Mouse (Mus musculus) heart, embryonic 15.5 days (tissue): ENCODE data around the gene Gpi1. TPM values are rescaled to one million over a fixed set of nuclear protein-coding genes. Genes with fewer than 3 reads are reported as not detected.
"Not testable (repeated sequence)": the region's sequence is repeated elsewhere in the genome, so short reads cannot be mapped to it uniquely, and the experiment has no call there.

Experiments
- ATAC-seq: fragments of 200-750 bp; cut with Nextera tagmentation; replicated peaks from 2 replicates; pipeline ENCODE4 v1.8.0; 2017; ENCODE audit warnings: low read depth, moderate TSS enrichment; ENCODE audit not compliant: insufficient number of reproducible peaks, insufficient read depth, low FRiP score
- H3K27ac ChIP-seq: fragments of 300-500 bp; sonication (generic); 2 replicates; pipeline ENCODE4 v1.5.1; 2015; ENCODE audit warnings: mild to moderate bottlenecking, inconsistent platforms
- H3K27me3 ChIP-seq: fragments of 300-500 bp; sonication (generic); 2 replicates; pipeline ENCODE4 v1.6.1; 2015; ENCODE audit warnings: inconsistent platforms
- H3K36me3 ChIP-seq: fragments of 300-500 bp; sonication (generic); 2 replicates; pipeline ENCODE4 v1.6.1; 2015; ENCODE audit warnings: mild to moderate bottlenecking, inconsistent platforms
- H3K4me1 ChIP-seq: fragments of 300-500 bp; sonication (generic); replicated peaks from 2 replicates; pipeline ENCODE4 v1.6.1; 2015; ENCODE audit warnings: inconsistent platforms
- H3K4me2 ChIP-seq: fragments of 300-500 bp; sonication (generic); 2 replicates; pipeline ENCODE4 v1.6.1; 2015; ENCODE audit warnings: inconsistent platforms, mild to moderate bottlenecking, moderate library complexity
- H3K4me3 ChIP-seq: fragments of 300-500 bp; sonication (generic); 2 replicates; pipeline ENCODE4 v1.5.1; 2015; ENCODE audit warnings: mild to moderate bottlenecking, inconsistent platforms
- H3K9ac ChIP-seq: fragments of 300-500 bp; sonication (generic); 2 replicates; pipeline ENCODE4 v1.6.1; 2015; ENCODE audit warnings: mild to moderate bottlenecking, inconsistent platforms
- H3K9me3 ChIP-seq: fragments of 300-500 bp; sonication (generic); replicated peaks from 2 replicates; pipeline ENCODE4 v1.6.1; 2016; ENCODE audit warnings: inconsistent platforms
- WGBS: fragments of 180-500 bp; shearing (Covaris S2); methylation state at CpG from one replicate; pipeline ENCODE4 v1.1.7; 2015; ENCODE audit warnings: mixed read lengths; 5-methylcytosine and 5-hydroxymethylcytosine counted together
- polyA plus RNA-seq: library from polyadenylated mRNA; unstranded; fragments of >200 nt; fragmentation: Nextera tagmentation; extraction: Ambion mirVana; gene quantifications from 2 replicates; pipeline ENCODE4 v1.2.1, GENCODE M21; 2015

Gpi1 gene
- polyA plus RNA-seq, 1 experiment from 2014 or later, result 727 TPM

DNA sequence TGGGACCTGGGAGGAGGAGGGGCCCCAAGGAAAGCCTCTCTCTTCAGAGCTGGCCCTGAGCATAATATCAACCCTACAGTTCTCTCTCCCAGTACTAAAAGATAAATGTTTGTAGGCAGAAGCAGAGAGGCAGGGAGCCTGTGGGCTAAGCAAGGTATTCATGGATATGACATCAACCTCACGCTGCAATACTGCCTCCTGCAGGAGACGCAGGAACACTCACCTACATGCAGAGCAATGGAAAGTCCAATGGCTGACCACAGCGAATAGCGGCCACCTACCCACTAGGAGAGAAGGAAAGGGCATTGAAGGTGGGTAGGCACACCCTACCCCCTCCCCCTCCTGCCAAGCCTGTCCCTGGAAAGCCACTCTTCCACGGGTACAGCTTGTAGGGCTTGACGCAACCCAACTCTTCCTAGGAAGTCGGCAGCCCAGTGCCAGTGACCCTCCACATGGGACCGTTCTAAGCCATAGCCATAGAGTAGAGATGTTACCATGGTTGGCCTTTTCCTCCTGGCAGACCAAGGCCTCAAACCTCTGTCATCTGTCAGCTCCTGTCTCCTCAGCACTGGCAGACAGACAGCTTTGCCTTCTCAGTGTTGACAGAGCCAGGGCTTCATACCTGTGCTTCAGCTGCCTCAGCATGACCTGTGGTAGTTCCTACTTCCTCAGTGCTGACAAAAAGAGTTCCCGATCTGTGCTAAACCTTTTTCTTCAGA lies 21.9 kb downstream of the Gpi1 start:
- WGBS, result 89% methylated on average over 9 of the region's 9 CpGs
- no peak overlapping the region for H3K27ac ChIP-seq
- H3K4me3 ChIP-seq, result no peak overlapping the region
- H3K4me2 ChIP-seq, result no peak overlapping the region
- no peaks in the 10 kb centered on the region for H3K9me3 ChIP-seq
- H3K27me3 ChIP-seq, result no peaks in the 10 kb centered on the region
- ATAC-seq, result no peak
- H3K4me1 ChIP-seq, result no peaks in the 10 kb centered on the region
- peaks cover 99% of the 10 kb centered on the region for H3K36me3 ChIP-seq
- no peak overlapping the region for H3K9ac ChIP-seq

DNA sequence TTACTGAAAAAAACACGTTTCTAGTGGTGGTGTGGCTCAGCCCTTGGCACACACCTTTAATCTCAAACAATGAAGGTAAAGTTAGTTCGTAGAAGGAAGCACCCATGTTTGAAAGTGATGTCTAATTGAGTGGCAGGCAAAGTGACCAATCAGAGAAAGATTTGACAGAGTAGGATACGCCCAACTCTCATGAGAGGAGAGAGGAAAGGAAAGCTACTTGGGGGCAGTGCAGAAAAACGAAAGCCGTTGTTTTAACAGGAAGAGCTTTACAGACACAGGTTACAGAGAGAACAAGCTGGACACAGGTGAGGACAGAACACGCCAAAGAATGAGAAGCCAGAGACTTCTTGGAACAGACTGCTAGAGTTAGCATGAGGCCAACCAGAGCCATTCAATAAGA lies 23.8 kb downstream of the Gpi1 start:
- Histone ChIP-seq H3K27me3 (no peaks in the 10 kb centered on the region), H3K9me3 (no peaks in the 10 kb centered on the region), H3K4me1 (no peaks in the 10 kb centered on the region), H3K9ac (no peak overlapping the region), H3K4me2 (no peak overlapping the region), H3K36me3 (peaks cover 99% of the 10 kb centered on the region), H3K4me3 (no peak overlapping the region), H3K27ac (no peak overlapping the region)
- 91% methylated on average over 6 of the region's 6 CpGs for WGBS
- no peak for ATAC-seq

GRCm38 (mm10) chr7:34202147-34202546 lies 28.0 kb downstream of the Gpi1 start:
- H3K4me3 ChIP-seq, H3K9me3 ChIP-seq, H3K4me2 ChIP-seq, H3K9ac ChIP-seq, H3K27me3 ChIP-seq, H3K27ac ChIP-seq, H3K4me1 ChIP-seq, ATAC-seq: not testable (repeated sequence)
- 91% methylated on average over 10 of the region's 10 CpGs for WGBS
- peaks cover 69% of the 10 kb centered on the region for H3K36me3 ChIP-seq

- no peak for ATAC-seq
- peaks cover under 1% of the 10 kb centered on the region for H3K4me1 ChIP-seq
These were observed 29.3 kb downstream of the Gpi1 start for GRCm38 (mm10) chr7:34200829-34201228.

GRCm38 (mm10) chr7:34198346-34198745 lies 31.8 kb downstream of the Gpi1 start:
- peaks cover 6% of the 10 kb centered on the region for H3K4me1 ChIP-seq
- H3K4me2 ChIP-seq, result no peak overlapping the region
- no peak overlapping the region for H3K4me3 ChIP-seq
- no peak overlapping the region for H3K9ac ChIP-seq
- WGBS, result 52% methylated on average over 3 of the region's 3 CpGs
- no peak overlapping the region for H3K27ac ChIP-seq
- no peaks in the 10 kb centered on the region for H3K27me3 ChIP-seq
- no peak for ATAC-seq
- H3K9me3 ChIP-seq, result no peaks in the 10 kb centered on the region
- peaks cover 31% of the 10 kb centered on the region for H3K36me3 ChIP-seq

More at GRCm38 (mm10) chr7:34200829-34201228, 29.3 kb downstream of the Gpi1 start:
- peaks cover 56% of the 10 kb centered on the region for H3K36me3 ChIP-seq
- H3K27me3 ChIP-seq, result no peaks in the 10 kb centered on the region
- H3K27ac ChIP-seq, result no peak overlapping the region
- WGBS, result 94% methylated on average over 2 of the region's 2 CpGs
- no peak overlapping the region for H3K4me2 ChIP-seq
- no peak overlapping the region for H3K4me3 ChIP-seq
- no peak overlapping the region for H3K9ac ChIP-seq
- H3K9me3 ChIP-seq, result no peaks in the 10 kb centered on the region

DNA sequence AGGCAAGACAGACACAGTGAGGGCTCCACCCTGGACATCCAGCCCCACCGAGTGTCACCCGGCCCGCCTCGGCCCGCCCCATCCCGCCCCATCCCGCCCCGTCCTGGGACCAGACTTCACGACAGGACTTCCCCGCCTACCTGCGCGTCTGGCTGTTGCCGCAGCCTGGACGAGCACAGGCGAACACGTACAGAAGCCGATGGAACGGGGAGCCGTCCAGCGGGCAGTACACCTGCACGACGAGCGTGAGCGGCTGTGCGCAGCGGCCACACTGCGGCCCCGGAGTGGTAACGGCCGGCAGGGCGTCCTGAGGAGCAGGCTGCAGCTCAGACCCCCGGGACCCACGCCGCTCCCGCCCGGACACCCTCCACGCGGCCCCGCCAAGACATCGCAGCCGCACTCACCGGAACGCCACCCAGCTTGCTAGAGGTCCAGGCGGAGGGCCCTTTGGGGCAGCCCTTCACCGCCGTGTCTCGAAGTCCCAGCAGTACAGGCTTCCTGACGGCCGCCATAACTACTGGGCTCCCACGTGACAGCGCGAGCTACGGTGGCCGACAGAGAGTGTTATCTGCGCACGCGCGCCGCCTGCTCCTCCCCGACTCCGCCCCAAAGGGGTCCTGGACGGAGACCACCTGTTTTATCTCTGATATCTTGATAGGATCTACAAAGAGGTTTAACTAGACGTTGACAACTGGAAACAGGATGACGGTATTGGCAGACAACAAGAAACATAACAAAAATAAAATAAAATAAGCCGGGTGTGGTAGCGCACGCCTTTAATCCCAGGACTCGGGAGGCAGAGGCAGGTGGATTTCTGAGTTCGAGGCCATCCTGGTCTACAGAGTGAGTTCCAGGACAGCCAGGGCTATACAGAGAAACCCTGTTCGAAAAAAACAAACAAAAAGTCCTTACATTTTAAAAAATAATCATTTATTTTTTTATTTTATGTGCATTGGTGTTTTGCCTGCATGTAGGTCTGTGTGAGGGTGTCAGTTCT lies 33.7 kb downstream of the Gpi1 start, which contains the start of gene Pdcd2l:
Gene Pdcd2l, minus strand, starts transcription at position 530 of the 997 bp plus-strand sequence.
- H3K9ac ChIP-seq, result peak within 1 kb of the TSS; percentile 81
- H3K9me3 ChIP-seq, result no peaks in the 10 kb centered on the region
- H3K27me3 ChIP-seq, result no peaks in the 10 kb centered on the region
- peak within 1 kb of the TSS; percentile 78 for H3K4me2 ChIP-seq
- peaks cover 20% of the 10 kb centered on the region for H3K36me3 ChIP-seq
- peak within 1 kb of the TSS; percentile 70 for H3K27ac ChIP-seq
- 3% methylated on average over 70 of the region's 70 CpGs for WGBS
- peak within 1 kb of the TSS; percentile 92 for H3K4me3 ChIP-seq
- H3K4me1 ChIP-seq, result peaks cover 6% of the 10 kb centered on the region
- peak; percentile 85 for ATAC-seq

DNA sequence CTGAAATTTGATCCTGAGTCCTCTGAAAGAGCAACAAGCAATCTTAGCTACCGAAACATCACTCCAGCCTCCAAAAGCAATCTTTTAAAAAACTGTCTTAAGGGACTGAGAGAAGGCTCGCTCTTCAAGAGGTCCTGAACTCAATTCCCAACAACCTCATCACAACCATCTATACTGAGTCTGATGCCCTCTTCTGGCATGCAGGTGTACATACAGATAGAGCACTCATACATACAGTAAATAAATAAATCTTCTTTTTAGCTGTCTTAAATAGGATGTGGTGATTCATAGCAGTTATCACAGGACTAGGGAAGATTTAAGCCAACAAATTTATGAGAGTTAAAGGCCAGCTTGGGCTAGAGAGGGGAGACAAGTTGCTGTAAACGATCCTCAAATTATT lies 34.5 kb downstream of the Gpi1 start:
- H3K4me1 ChIP-seq, result peaks cover 6% of the 10 kb centered on the region
- H3K4me2 ChIP-seq, result peak overlapping the region; percentile 78
- no peaks in the 10 kb centered on the region for H3K9me3 ChIP-seq
- peak overlapping the region; percentile 92 for H3K4me3 ChIP-seq
- peak overlapping the region; percentile 81 for H3K9ac ChIP-seq
- WGBS, result 51% methylated on average over 3 of the region's 3 CpGs
- no peak for ATAC-seq
- no peaks in the 10 kb centered on the region for H3K27me3 ChIP-seq
- H3K27ac ChIP-seq, result no peak overlapping the region
- H3K36me3 ChIP-seq, result peaks cover 12% of the 10 kb centered on the region

GRCm38 (mm10) chr7:34192825-34193224 lies 37.3 kb downstream of the Gpi1 start:
- no peak for ATAC-seq
- H3K36me3 ChIP-seq, result peaks cover 27% of the 10 kb centered on the region
- no peaks in the 10 kb centered on the region for H3K27me3 ChIP-seq
- no peaks in the 10 kb centered on the region for H3K9me3 ChIP-seq
- H3K4me2 ChIP-seq, result no peak overlapping the region
- H3K4me3 ChIP-seq, result no peak overlapping the region
- H3K27ac ChIP-seq, result no peak overlapping the region
- no peak overlapping the region for H3K9ac ChIP-seq
- 85% methylated on average over 6 of the region's 6 CpGs for WGBS
- peaks cover 6% of the 10 kb centered on the region for H3K4me1 ChIP-seq

DNA sequence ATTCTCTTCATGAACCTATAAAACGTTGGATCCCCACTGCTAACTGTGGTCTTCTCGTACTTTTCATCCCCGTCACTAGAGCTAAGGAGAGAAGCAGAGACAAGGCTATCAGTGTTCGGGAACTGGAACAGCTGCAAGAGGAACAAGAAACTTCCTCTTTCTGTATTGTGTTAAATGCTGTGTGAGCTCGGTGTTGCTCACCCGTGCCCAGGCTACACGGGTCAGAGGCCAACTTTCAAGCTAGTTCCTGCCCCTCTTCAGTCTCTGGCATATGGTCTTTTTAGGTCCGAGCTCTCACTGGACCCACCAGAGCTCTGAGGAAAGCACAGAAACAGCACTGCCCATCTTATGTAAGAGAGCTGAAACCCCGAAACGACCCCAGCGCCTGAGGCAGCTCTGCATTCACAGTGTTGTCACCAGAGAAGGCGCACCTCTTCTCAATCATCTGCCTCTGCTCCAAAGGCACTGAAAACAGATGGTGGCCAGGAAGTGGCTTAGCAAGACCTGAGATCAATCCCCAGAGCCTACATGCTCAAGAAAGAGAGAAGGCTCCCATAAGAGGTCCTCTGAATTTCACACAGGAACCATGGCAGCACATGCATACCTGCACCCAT lies 40.7 kb downstream of the Gpi1 start:
- peaks cover 52% of the 10 kb centered on the region for H3K36me3 ChIP-seq
- H3K4me1 ChIP-seq, result no peaks in the 10 kb centered on the region
- no peak overlapping the region for H3K27ac ChIP-seq
- WGBS, result 81% methylated on average over 12 of the region's 12 CpGs
- no peaks in the 10 kb centered on the region for H3K27me3 ChIP-seq
- no peak overlapping the region for H3K9ac ChIP-seq
- no peak for ATAC-seq
- no peaks in the 10 kb centered on the region for H3K9me3 ChIP-seq
- H3K4me2 ChIP-seq, result no peak overlapping the region
- no peak overlapping the region for H3K4me3 ChIP-seq

GRCm38 (mm10) chr7:34183794-34184193 lies 46.3 kb downstream of the Gpi1 start:
- Histone ChIP-seq H3K9ac (no peak overlapping the region), H3K36me3 (peaks cover 42% of the 10 kb centered on the region), H3K27ac (no peak overlapping the region), H3K4me3 (no peak overlapping the region), H3K4me1 (no peaks in the 10 kb centered on the region), H3K27me3 (no peaks in the 10 kb centered on the region), H3K9me3 (no peaks in the 10 kb centered on the region), H3K4me2 (no peak overlapping the region)
- 70% methylated on average over 3 of the region's 3 CpGs for WGBS
- ATAC-seq, result no peak

- no peaks in the 10 kb centered on the region for H3K27me3 ChIP-seq
- H3K9ac ChIP-seq, result no peak overlapping the region
- no peak overlapping the region for H3K27ac ChIP-seq
- no peaks in the 10 kb centered on the region for H3K9me3 ChIP-seq
- peaks cover 39% of the 10 kb centered on the region for H3K36me3 ChIP-seq
- ATAC-seq, result no peak
- WGBS, result 85% methylated on average over 13 of the region's 13 CpGs
- H3K4me2 ChIP-seq, result no peak overlapping the region
- no peaks in the 10 kb centered on the region for H3K4me1 ChIP-seq
- H3K4me3 ChIP-seq, result no peak overlapping the region
These were observed 46.8 kb downstream of the Gpi1 start for GRCm38 (mm10) chr7:34183356-34183755.
